Comparison of ENCODE assay signal across 12 mouse cellular contexts in the genomic region with DNA sequence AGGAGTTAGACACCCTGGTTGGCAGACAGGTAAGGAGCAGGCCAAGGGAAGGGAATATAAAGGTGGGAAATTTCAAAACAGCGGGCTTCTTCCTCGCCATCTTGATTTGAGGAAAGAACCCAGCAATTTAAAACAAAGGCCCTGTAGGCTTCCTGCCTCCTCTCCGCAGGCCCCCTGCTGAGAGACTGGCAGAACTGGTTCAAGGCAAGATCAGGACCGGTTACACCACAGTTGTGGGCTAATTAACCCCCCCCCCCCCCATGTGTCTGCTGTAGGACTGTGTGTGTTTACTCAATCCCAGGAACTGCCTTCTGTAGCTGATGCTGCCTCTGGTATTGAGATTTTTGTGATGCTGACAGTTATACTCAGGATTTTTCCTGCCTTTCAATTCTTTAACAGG. TPM values are rescaled to one million over a fixed set of nuclear protein-coding genes. Genes with fewer than 3 reads are reported as not detected.
DNase-seq lines count a peak whose midpoint lies in the region; ATAC-seq lines count a peak whose summit lies in the region.
"Had no signal": no experiment of that assay in that cellular context is flagged by ENCODE, and none has a peak within 500 bp of the region (broad histone marks: within the 10 kb centered on the region; RNA-seq: fewer than 3 reads in every experiment).

No protein-coding gene starts in this region.

- peak; percentile 24 to 48 for DNase-seq in urinary bladder, adult 18-20 months (ENCODE audit: low spot score in 2 of 2)
- DNase-seq in urinary bladder, adult 2 months (ENCODE audit: low spot score): no peak
- peak; percentile 53 for DNase-seq in embryonic facial prominence, embryonic 10.5 days (ENCODE audit: low spot score)
- DNase-seq in limb, embryonic 10.5 days (ENCODE audit: low spot score): peak; percentile 41
- DNase-seq in urinary bladder, postnatal 36 days (ENCODE audit: low spot score in 2 of 2): peak; percentile 30 to 45
- no peak for DNase-seq in thymus, postnatal 10 days (ENCODE audit: low spot score in 2 of 2)
- DNase-seq in liver, embryonic 11.5 days (ENCODE audit: low spot score): no peak
- DNase-seq: thymus, postnatal 4 days had no signal

- H3K4me2 ChIP-seq in liver, embryonic 11.5 days: no peak overlapping the region
- H3K4me2 ChIP-seq: limb, embryonic 15.5 days; midbrain, embryonic 15.5 days had no signal

- no peaks in the 10 kb centered on the region for H3K27me3 ChIP-seq in embryonic facial prominence, embryonic 10.5 days (replicated peaks; ENCODE audit: low read depth, poor library complexity, severe bottlenecking)
- H3K27me3 ChIP-seq in limb, embryonic 10.5 days (ENCODE audit: low read depth, poor library complexity, severe bottlenecking): no peaks in the 10 kb centered on the region
- no peaks in the 10 kb centered on the region for H3K27me3 ChIP-seq in liver, embryonic 11.5 days (replicated peaks; ENCODE audit: control insufficient read depth, insufficient read depth, low read length)
- H3K27me3 ChIP-seq: heart, embryonic 13.5 days; limb, embryonic 15.5 days; midbrain, embryonic 15.5 days had no signal

- peaks cover 8% of the 10 kb centered on the region; the same call in 1 of the 2 replicates for H3K36me3 ChIP-seq in embryonic facial prominence, embryonic 10.5 days (replicated peaks)
- peaks cover 8% of the 10 kb centered on the region for H3K36me3 ChIP-seq in limb, embryonic 10.5 days
- H3K36me3 ChIP-seq in liver, embryonic 11.5 days (ENCODE audit: control insufficient read depth, insufficient read depth, low read length): no peaks in the 10 kb centered on the region
- H3K36me3 ChIP-seq: heart, embryonic 13.5 days; limb, embryonic 15.5 days; midbrain, embryonic 15.5 days had no signal

- no peak for ATAC-seq in liver, embryonic 11.5 days (replicated peaks; ENCODE audit: low FRiP score)
- ATAC-seq: inflammation-experienced regulatory T-cells, adult 6 months; midbrain, embryonic 15.5 days had no signal

- no peak overlapping the region for H3K4me3 ChIP-seq in embryonic facial prominence, embryonic 10.5 days
- no peak overlapping the region for H3K4me3 ChIP-seq in limb, embryonic 10.5 days
- H3K4me3 ChIP-seq in liver, embryonic 11.5 days (ENCODE audit: low read depth, low read length): no peak overlapping the region
- H3K4me3 ChIP-seq: heart, embryonic 13.5 days; limb, embryonic 15.5 days; midbrain, embryonic 15.5 days had no signal

- no peak overlapping the region for H3K9ac ChIP-seq in liver, embryonic 11.5 days (ENCODE audit: low read depth, low read length)
- H3K9ac ChIP-seq: heart, embryonic 13.5 days; limb, embryonic 15.5 days; midbrain, embryonic 15.5 days had no signal

- peaks cover 19% of the 10 kb centered on the region for H3K4me1 ChIP-seq in embryonic facial prominence, embryonic 10.5 days
- H3K4me1 ChIP-seq in limb, embryonic 10.5 days: peaks cover 7% of the 10 kb centered on the region
- H3K4me1 ChIP-seq in liver, embryonic 11.5 days (replicated peaks; ENCODE audit: control insufficient read depth, insufficient read depth, low read length): peaks cover 3% of the 10 kb centered on the region; the same call in 1 of the 2 replicates

- H3K27ac ChIP-seq in embryonic facial prominence, embryonic 10.5 days (replicated peaks): no peak overlapping the region
- 0 out of 2 replicates have a peak overlapping the region, but pooled peaks have one; percentile 42 for H3K27ac ChIP-seq in limb, embryonic 10.5 days
- H3K27ac ChIP-seq in liver, embryonic 11.5 days (ENCODE audit: low read depth, low read length): no peak overlapping the region
- H3K27ac ChIP-seq: heart, embryonic 13.5 days; limb, embryonic 15.5 days; midbrain, embryonic 15.5 days had no signal

- H3K9me3 ChIP-seq in embryonic facial prominence, embryonic 10.5 days: no peaks in the 10 kb centered on the region
- no peaks in the 10 kb centered on the region for H3K9me3 ChIP-seq in limb, embryonic 10.5 days (replicated peaks)
- H3K9me3 ChIP-seq in liver, embryonic 11.5 days (ENCODE audit: control insufficient read depth, low read length): no peaks in the 10 kb centered on the region
- H3K9me3 ChIP-seq: heart, embryonic 13.5 days; limb, embryonic 15.5 days; midbrain, embryonic 15.5 days had no signal

- WGBS in embryonic facial prominence, embryonic 10.5 days: 26% methylated on average over 4 of the region's 4 CpGs
- 50% methylated on average over 4 of the region's 4 CpGs for WGBS in limb, embryonic 10.5 days
- WGBS in liver, embryonic 11.5 days: 49% methylated on average over 4 of the region's 4 CpGs

RNA-seq across cellular contexts. Expression of a gene that starts 1.7 kb away (rescaled TPM):
- 5.7 and 7.3 TPM in 2 replicates for polyA plus RNA-seq in urinary bladder, adult 2 months (2012; rRNA removed)
- polyA plus RNA-seq in embryonic facial prominence, embryonic 10.5 days (2016; fragmentation: Nextera tagmentation; extraction: Ambion mirVana): 45.4 and 48.4 TPM in 2 replicates
- 40.2 and 45.0 TPM in 2 replicates for polyA plus RNA-seq in limb, embryonic 10.5 days (2016; fragmentation: Nextera tagmentation; extraction: Ambion mirVana)
- polyA plus RNA-seq in liver, embryonic 11.5 days (2014; fragmentation: Nextera tagmentation; extraction: Ambion mirVana): 28.6 and 31.7 TPM in 2 replicates

RNA-seq across cellular contexts. Expression of a gene that starts 31.2 kb away (rescaled TPM):
- 33.3 and 39.7 TPM in 2 replicates for polyA plus RNA-seq in urinary bladder, adult 2 months (2012; rRNA removed)
- 62.3 and 63.7 TPM in 2 replicates for polyA plus RNA-seq in embryonic facial prominence, embryonic 10.5 days (2016; fragmentation: Nextera tagmentation; extraction: Ambion mirVana)
- 55.4 and 68.7 TPM in 2 replicates for polyA plus RNA-seq in limb, embryonic 10.5 days (2016; fragmentation: Nextera tagmentation; extraction: Ambion mirVana)
- 72.1 and 80.1 TPM in 2 replicates for polyA plus RNA-seq in liver, embryonic 11.5 days (2014; fragmentation: Nextera tagmentation; extraction: Ambion mirVana)

Comparison
In these comparisons a context has a peak if more than half of its experiments do, and no peak if none do; other contexts are left out.
1. DNase-seq: peak in urinary bladder, adult 18-20 months (2 of 2), embryonic facial prominence, embryonic 10.5 days (single experiment), limb, embryonic 10.5 days (single experiment) and urinary bladder, postnatal 36 days (2 of 2); none in urinary bladder, adult 2 months (single experiment), thymus, postnatal 10 days (0 of 2) and liver, embryonic 11.5 days (single experiment).